Mouse (Mus musculus) lung, embryonic 14.5 days (tissue): ENCODE measurements at regions not wholly inside any gene's neighbourhood (a gene's known extent, or its start where the extent isn't known, plus 50 kb on each side); places are given as distances from the start of the nearest gene placed in this dataset.

Experiments used
- ATAC-seq: fragments of 200-750 bp; cut with Nextera tagmentation; 2 replicates; pipeline ENCODE4 v1.8.0; 2017; ENCODE audit warnings: mild to moderate bottlenecking, moderate TSS enrichment, moderate library complexity; ENCODE audit not compliant: insufficient read depth
- DNase-seq: peaks from one replicate; pipeline ENCODE4 v3.0.0-alpha.2; 2015
- H3K27ac ChIP-seq: fragments of 300-500 bp; sonication (generic); 2 replicates; pipeline ENCODE4 v1.5.1; 2014; ENCODE audit warnings: low read depth, mild to moderate bottlenecking, moderate library complexity
- H3K27me3 ChIP-seq: fragments of 300-500 bp; sonication (generic); 2 replicates; pipeline ENCODE4 v1.6.1; 2014; ENCODE audit warnings: low read length, control low read depth; ENCODE audit not compliant: insufficient read depth
- H3K36me3 ChIP-seq: fragments of 300-500 bp; sonication (generic); 2 replicates; pipeline ENCODE4 v1.6.1; 2014; ENCODE audit warnings: control low read depth; ENCODE audit not compliant: insufficient read depth
- H3K4me1 ChIP-seq: fragments of 300-500 bp; sonication (generic); 2 replicates; pipeline ENCODE4 v1.6.1; 2014; ENCODE audit warnings: antibody characterized with exemption, control low read depth; ENCODE audit not compliant: insufficient read depth
- H3K4me2 ChIP-seq: fragments of 300-500 bp; sonication (generic); 2 replicates; pipeline ENCODE4 v1.6.1; 2014; ENCODE audit warnings: mild to moderate bottlenecking
- H3K4me3 ChIP-seq: fragments of 300-500 bp; sonication (generic); 2 replicates; pipeline ENCODE4 v1.5.1; 2014; ENCODE audit warnings: low read depth, low read length
- H3K9ac ChIP-seq: fragments of 300-500 bp; sonication (generic); 2 replicates; pipeline ENCODE4 v1.6.1; 2014
- H3K9me3 ChIP-seq: fragments of 300-500 bp; sonication (generic); 2 replicates; pipeline ENCODE4 v1.6.1; 2016; ENCODE audit warnings: low read depth, low read length, control low read depth
- CTCF ChIP-seq: IDR thresholded peaks from 2 replicates; pipeline ENCODE4 v1.5.1; 2016; ENCODE audit warnings: antibody characterized with exemption, low read depth
- WGBS: fragments of 180-500 bp; shearing (Covaris S2); extraction: QIAGEN DNeasy Blood & Tissue Kit; methylation state at CpG from one replicate; pipeline ENCODE4 v1.1.7; 2014; 5-methylcytosine and 5-hydroxymethylcytosine counted together

DNA sequence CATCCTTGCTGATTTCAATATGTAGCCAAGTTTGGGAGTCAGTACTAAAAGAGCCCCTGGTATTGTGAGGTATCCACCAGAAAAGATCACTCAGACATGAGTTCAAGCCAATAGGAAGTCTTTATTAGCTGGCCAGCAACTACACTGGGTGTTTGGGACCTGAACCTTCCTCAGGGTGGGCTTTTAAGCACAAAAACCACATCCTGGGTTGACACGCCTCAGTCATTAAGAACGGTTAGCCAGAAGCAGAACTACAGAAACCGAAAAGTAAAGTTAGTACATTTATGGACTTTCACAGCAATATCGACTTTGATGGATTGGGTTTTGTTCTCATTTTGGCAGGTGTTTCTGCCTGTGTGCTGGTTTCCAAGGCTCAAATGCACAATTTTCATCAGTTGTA is 124.1 kb downstream of the Olfr721-ps1 start:
- ATAC-seq (no peak), DNase-seq (no peak)
- TF ChIP-seq CTCF = no peak
- Histone ChIP-seq H3K4me3 (no peak overlapping the region), H3K4me1 (no peaks in the 10 kb centered on the region), H3K27me3 (no peaks in the 10 kb centered on the region), H3K27ac (no peak overlapping the region), H3K36me3 (no peaks in the 10 kb centered on the region), H3K9ac (no peak overlapping the region), H3K4me2 (no peak overlapping the region), H3K9me3 (no peaks in the 10 kb centered on the region)
- WGBS = 86% methylated on average over 4 of the region's 4 CpGs

DNA sequence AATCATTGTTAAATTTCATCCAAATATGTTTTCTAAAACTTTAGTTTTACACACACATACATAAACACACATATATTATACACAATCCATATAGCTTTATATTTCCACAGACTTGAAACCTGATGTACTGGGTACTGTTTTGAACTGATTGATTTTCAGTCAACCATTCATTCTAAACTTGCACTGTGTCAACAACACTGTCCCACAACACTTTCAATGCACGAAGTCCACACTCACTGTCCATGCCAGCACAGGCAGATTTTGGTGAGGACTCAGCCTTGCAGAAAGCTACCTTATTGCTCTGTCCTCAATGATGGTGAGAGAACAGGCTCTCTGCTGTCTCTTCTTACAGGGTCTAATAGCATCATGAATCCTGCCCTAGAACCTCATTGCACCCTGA is 127.3 kb downstream of the Olfr721-ps1 start:
- H3K9ac ChIP-seq = no peak overlapping the region
- no peak overlapping the region for H3K4me2 ChIP-seq
- no peaks in the 10 kb centered on the region for H3K9me3 ChIP-seq
- ATAC-seq = no peak
- no peak overlapping the region for H3K4me3 ChIP-seq
- no peaks in the 10 kb centered on the region for H3K4me1 ChIP-seq
- H3K36me3 ChIP-seq = no peaks in the 10 kb centered on the region
- H3K27me3 ChIP-seq = no peaks in the 10 kb centered on the region
- no peak for TF ChIP-seq CTCF
- no peak overlapping the region for H3K27ac ChIP-seq
- 73% methylated on average over 1 of the region's 1 CpGs for WGBS
- no peak for DNase-seq

DNA sequence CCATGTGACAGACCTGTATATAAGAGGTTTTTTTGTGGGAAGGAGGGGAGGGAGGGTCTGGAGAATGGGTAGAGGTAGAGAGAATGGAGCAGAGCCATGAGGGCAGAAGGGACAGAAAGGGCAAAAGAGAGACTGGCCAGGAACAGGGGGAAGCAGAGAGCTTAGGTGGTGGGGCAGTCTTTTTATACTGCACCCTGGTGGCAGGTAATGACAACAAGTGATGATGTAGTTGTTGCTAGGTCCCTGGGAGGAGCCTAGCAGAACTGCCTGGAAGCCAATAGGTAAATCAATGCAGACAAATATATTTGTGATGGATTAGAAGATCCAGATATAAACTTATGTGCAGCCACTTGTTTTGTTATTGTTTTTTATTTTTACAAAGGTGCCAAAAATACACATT is 140.1 kb downstream of the Olfr721-ps1 start:
- TF ChIP-seq CTCF = no peak
- H3K4me2 ChIP-seq = no peak overlapping the region
- H3K9me3 ChIP-seq = no peaks in the 10 kb centered on the region
- H3K4me1 ChIP-seq = no peaks in the 10 kb centered on the region
- no peak overlapping the region for H3K4me3 ChIP-seq
- ATAC-seq = no peak
- H3K9ac ChIP-seq = no peak overlapping the region
- DNase-seq = no peak
- no peaks in the 10 kb centered on the region for H3K27me3 ChIP-seq
- no peaks in the 10 kb centered on the region for H3K36me3 ChIP-seq
- H3K27ac ChIP-seq = no peak overlapping the region

DNA sequence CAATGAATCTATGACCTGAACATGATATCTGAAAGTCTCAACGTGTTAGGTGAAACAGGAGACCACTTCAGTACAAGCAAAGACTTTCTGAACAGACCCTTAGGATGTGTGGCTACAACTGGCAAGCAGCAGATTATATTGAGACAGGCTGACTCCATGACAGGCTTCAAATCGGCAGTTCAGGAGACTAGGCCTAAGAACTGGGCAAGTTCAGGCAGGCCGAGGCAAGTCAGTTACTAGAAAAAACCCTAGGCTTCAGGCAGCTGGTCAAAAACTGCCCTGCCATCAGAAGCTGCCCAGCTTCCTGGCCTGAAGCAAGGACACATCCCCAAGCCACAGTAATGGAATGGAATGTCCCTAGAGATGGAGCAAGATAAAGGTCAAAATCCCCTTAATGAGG is 140.6 kb downstream of the Olfr721-ps1 start:
- Histone ChIP-seq H3K4me1 (no peaks in the 10 kb centered on the region), H3K9me3 (no peaks in the 10 kb centered on the region), H3K27ac (no peak overlapping the region), H3K4me3 (no peak overlapping the region), H3K9ac (no peak overlapping the region), H3K36me3 (no peaks in the 10 kb centered on the region), H3K27me3 (no peaks in the 10 kb centered on the region), H3K4me2 (no peak overlapping the region)
- no peak for ATAC-seq
- no peak for TF ChIP-seq CTCF
- 67% methylated on average over 3 of the region's 3 CpGs for WGBS
- no peak for DNase-seq

DNA sequence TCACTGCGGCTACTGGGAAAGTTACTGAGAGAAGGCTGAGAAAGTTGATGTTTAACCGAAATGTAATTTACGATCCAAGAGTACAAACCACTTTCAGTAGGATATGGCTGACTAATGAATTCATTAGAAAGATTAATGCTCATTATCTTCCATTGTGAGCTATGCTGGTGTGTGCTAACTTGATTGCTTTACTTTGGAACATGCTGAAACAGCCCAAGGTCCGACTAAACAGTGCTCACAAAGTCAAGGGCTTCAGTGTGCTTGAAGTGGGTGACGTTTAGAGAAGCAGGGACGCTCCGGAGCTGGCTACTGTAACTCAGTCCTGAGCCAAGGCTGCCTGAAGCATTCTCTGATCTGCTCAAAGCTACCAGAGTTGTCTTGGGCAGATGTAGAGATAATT is 143.1 kb downstream of the Olfr721-ps1 start:
- no peaks in the 10 kb centered on the region for H3K27me3 ChIP-seq
- H3K9ac ChIP-seq = no peak overlapping the region
- DNase-seq = no peak
- no peaks in the 10 kb centered on the region for H3K36me3 ChIP-seq
- 56% methylated on average over 7 of the region's 7 CpGs for WGBS
- no peaks in the 10 kb centered on the region for H3K9me3 ChIP-seq
- no peak overlapping the region for H3K4me2 ChIP-seq
- no peaks in the 10 kb centered on the region for H3K4me1 ChIP-seq
- ATAC-seq = no peak
- TF ChIP-seq CTCF = no peak
- H3K4me3 ChIP-seq = no peak overlapping the region
- no peak overlapping the region for H3K27ac ChIP-seq

DNA sequence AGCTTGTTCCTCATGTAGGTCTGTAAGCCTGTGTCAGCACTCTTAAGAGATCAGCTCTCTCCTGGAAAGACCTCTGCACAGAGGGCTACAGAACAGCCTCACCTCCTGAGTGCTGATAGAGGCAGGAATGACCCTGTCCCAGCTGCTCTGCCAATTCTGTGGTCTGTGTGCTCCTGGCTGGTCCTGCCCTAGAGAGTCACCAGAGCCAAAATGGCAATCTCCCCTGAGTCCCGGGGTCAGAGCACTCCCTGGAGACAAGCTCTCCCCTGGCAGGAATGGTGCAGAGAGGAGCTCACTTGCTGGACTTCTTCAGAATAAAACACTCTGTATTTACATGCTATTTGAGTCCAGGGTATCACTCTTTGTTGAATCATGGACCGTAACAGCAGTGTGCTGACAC is 149.9 kb upstream of the Slc4a7 start:
- 63% methylated on average over 2 of the region's 2 CpGs for WGBS
- no peak overlapping the region for H3K27ac ChIP-seq
- no peak for TF ChIP-seq CTCF
- no peak overlapping the region for H3K4me2 ChIP-seq
- DNase-seq (no peak), ATAC-seq (no peak)
- H3K4me3 ChIP-seq = no peak overlapping the region
- no peaks in the 10 kb centered on the region for H3K27me3 ChIP-seq
- H3K9me3 ChIP-seq = no peaks in the 10 kb centered on the region
- H3K9ac ChIP-seq = no peak overlapping the region
- H3K36me3 ChIP-seq = no peaks in the 10 kb centered on the region
- H3K4me1 ChIP-seq = no peaks in the 10 kb centered on the region

DNA sequence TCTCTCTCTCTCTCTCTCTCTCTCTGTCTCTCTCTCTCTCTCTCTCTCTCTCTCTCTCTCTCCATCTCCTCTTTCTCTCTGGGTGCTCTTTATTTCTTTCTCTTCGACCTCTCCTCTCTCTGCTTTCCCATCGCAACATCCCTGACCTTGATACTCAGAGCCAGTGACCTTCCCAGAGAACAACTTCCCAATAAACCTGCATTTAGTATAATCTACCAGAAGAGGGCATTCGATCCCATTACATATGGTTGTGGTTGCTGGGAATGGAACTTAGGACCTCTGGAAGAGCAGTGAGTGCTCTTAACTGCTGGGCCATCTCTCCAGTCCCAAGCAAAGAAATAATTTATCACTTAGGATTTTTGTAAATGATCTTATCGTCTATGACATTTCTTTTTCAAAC is 127.2 kb upstream of the Slc4a7 start:
- no peaks in the 10 kb centered on the region for H3K9me3 ChIP-seq
- no peaks in the 10 kb centered on the region for H3K27me3 ChIP-seq
- DNase-seq (no peak), ATAC-seq (no peak)
- H3K36me3 ChIP-seq = no peaks in the 10 kb centered on the region
- H3K4me1 ChIP-seq = no peaks in the 10 kb centered on the region
- TF ChIP-seq CTCF = no peak
- 68% methylated on average over 4 of the region's 4 CpGs for WGBS
- H3K9ac ChIP-seq = no peak overlapping the region
- no peak overlapping the region for H3K27ac ChIP-seq
- H3K4me2 ChIP-seq = no peak overlapping the region
- no peak overlapping the region for H3K4me3 ChIP-seq

DNA sequence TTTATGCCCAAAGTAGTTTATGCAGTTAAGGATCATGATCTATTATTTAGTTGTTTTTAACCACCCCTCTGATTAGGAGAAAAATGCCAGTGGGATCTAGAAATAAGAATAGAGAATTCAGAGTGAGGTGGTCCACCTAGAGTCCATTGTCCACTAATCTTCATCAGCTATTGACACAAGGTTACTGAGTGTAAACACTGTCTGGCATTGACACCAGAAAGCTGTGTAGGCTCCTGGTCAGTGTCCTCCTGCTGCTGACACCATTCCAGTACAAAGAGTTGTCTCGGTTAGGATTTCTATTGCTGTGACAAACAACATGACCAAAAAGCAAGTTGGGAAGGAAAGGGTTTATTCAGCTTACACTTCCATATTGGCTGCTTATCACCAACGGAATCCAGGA is 110.1 kb upstream of the Slc4a7 start:
- Histone ChIP-seq H3K9ac (no peak overlapping the region), H3K4me2 (no peak overlapping the region), H3K4me1 (no peaks in the 10 kb centered on the region), H3K27me3 (no peaks in the 10 kb centered on the region), H3K36me3 (no peaks in the 10 kb centered on the region), H3K4me3 (no peak overlapping the region), H3K9me3 (no peaks in the 10 kb centered on the region), H3K27ac (no peak overlapping the region)
- TF ChIP-seq CTCF = no peak
- no peak for ATAC-seq
- 56% methylated on average over 2 of the region's 2 CpGs for WGBS
- no peak for DNase-seq
